Mouse (Mus musculus): ENCODE results near the gene Mrps5. TPM values are rescaled to one million over a fixed set of nuclear protein-coding genes. Genes with fewer than 3 reads are reported as not detected.

Gene Mrps5
- total and polyA plus RNA-seq, 3 experiments: 124 to 1,057 (median 124) TPM

DNA sequence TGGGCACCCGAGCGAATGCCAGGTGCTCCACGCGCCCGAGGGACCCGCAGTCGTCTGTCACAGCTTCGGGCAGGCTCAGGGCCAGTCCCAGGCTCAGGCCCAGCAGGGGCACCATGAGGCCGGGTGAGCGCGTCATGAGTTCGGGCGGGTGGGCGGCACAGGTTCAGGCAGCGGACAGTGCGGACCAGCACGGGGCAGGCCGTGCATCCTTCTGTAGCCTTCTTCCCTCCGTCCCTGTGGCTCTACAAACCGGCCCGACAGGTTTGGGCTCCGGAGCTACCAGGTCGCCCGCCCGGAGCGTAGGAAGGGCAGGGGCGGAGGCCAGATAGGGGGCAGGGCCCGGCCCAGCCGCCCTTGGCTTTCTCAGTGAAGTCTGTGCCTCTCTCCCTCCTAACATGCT lies 45.8 kb upstream of the Mrps5 start, which contains the start of gene Prom2:
TSS of gene Prom2 (minus strand) at position 283 of the 400 bp plus-strand sequence.
- Histone ChIP-seq H3K4me3 (ENCODE audit: control insufficient read depth in 1 of 2, insufficient read depth in 1 of 2, low read depth in 2 of 2, low read length in 2 of 2) (no peak within 1 kb of the TSS), H3K27ac (ENCODE audit: control insufficient read depth, low read depth, low read length) (no peak within 1 kb of the TSS), H3K79me2 (ENCODE audit: control insufficient read depth, insufficient read depth, low read length, poor library complexity) (no peaks in the 10 kb centered on the region), H3K27me3 (ENCODE audit: control insufficient read depth in 1 of 2, insufficient read depth in 2 of 2, low read length in 2 of 2) (no peaks in the 10 kb centered on the region; a peak in 2 of 4 replicates), H3K9me3 (replicated peaks; ENCODE audit: insufficient read depth, low read length) (no peaks in the 10 kb centered on the region), H3K9ac (ENCODE audit: control insufficient read depth, low read depth, low read length, poor library complexity, severe bottlenecking) (no peak within 1 kb of the TSS), H3K4me1 (ENCODE audit: control insufficient read depth in 1 of 2, insufficient read depth in 2 of 2, low read length in 2 of 2) (no peaks in the 10 kb centered on the region), H3K36me3 (ENCODE audit: control insufficient read depth in 1 of 2, insufficient read depth in 2 of 2, low read length in 2 of 2) (no peaks in the 10 kb centered on the region)
- TF ChIP-seq KAT2A (conservative IDR thresholded peaks at IDR 0.05; ENCODE audit: low read depth, low read length): no peak
- TF ChIP-seq EP300 (IDR thresholded peaks at IDR 0.05; ENCODE audit: low read depth in 1 of 2, low read length in 2 of 2): no peak
- TF ChIP-seq CHD1 (IDR thresholded peaks at IDR 0.05; ENCODE audit: low read depth, low read length): no peak
- TF ChIP-seq GATA1 (IDR thresholded peaks at IDR 0.05; ENCODE audit: low read depth, low read length): no peak
- TF ChIP-seq TAL1 (IDR thresholded peaks at IDR 0.05; ENCODE audit: low read length): no peak
- no peak for TF ChIP-seq POLR2A (IDR thresholded peaks at IDR 0.05; ENCODE audit: control insufficient read depth in 1 of 2, insufficient read depth in 1 of 2, low read depth in 1 of 2, low read length in 2 of 2, poor library complexity in 1 of 2)
- TF ChIP-seq ZKSCAN1 (IDR thresholded peaks at IDR 0.05; ENCODE audit: low read depth, low read length): no peak
- no peak for TF ChIP-seq ZC3H11A (IDR thresholded peaks at IDR 0.05; ENCODE audit: low read depth, low read length)
- no peak for TF ChIP-seq JUND (IDR thresholded peaks at IDR 0.05; ENCODE audit: low read depth, low read length)
- no peak for TF ChIP-seq NRF1 (IDR thresholded peaks at IDR 0.05; ENCODE audit: insufficient read depth, low read depth, low read length, poor library complexity, severe bottlenecking)
- no peak for DNase-seq (ENCODE audit: low read depth, low spot score)

DNA sequence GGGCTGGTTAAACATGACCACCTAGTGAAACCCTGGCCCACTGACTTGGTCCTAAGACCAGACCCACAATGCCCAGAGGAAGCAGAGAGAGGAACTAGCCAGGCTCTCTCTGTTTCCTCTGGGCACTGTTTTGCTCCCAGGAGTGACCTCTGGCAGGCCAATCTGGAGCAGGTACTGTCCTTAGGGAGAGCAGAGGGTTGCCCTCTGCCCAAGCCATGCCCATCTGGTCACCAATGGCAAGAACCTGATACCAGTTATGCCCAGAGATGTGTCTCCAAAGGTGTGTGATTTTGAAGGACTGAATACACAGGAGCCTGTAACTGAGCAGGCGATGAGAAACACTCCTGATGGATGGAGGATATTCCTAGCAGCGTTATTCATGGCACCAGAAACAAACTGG lies 45.3 kb upstream of the Mrps5 start:
- Histone ChIP-seq H3K4me3 (ENCODE audit: control insufficient read depth in 1 of 2, insufficient read depth in 1 of 2, low read depth in 2 of 2, low read length in 2 of 2) (no peak overlapping the region), H3K9me3 (replicated peaks; ENCODE audit: insufficient read depth, low read length) (no peaks in the 10 kb centered on the region), H3K4me1 (ENCODE audit: control insufficient read depth in 1 of 2, insufficient read depth in 2 of 2, low read length in 2 of 2) (no peaks in the 10 kb centered on the region), H3K79me2 (ENCODE audit: control insufficient read depth, insufficient read depth, low read length, poor library complexity) (no peaks in the 10 kb centered on the region), H3K27ac (ENCODE audit: control insufficient read depth, low read depth, low read length) (no peak overlapping the region), H3K9ac (ENCODE audit: control insufficient read depth, low read depth, low read length, poor library complexity, severe bottlenecking) (no peak overlapping the region), H3K36me3 (ENCODE audit: control insufficient read depth in 1 of 2, insufficient read depth in 2 of 2, low read length in 2 of 2) (no peaks in the 10 kb centered on the region), H3K27me3 (ENCODE audit: control insufficient read depth in 1 of 2, insufficient read depth in 2 of 2, low read length in 2 of 2) (no peaks in the 10 kb centered on the region; a peak in 2 of 4 replicates)
- no peak for DNase-seq (ENCODE audit: low read depth, low spot score)
- TF ChIP-seq USF1 (IDR thresholded peaks at IDR 0.05; ENCODE audit: low read depth, low read length) (no peak), POLR2AphosphoS2 (IDR thresholded peaks at IDR 0.05; ENCODE audit: low read length) (no peak), NELFE (IDR thresholded peaks at IDR 0.05; ENCODE audit: low read depth, low read length) (no peak), RCOR1 (IDR thresholded peaks at IDR 0.05; ENCODE audit: low read depth, low read length) (no peak), POLR2A (IDR thresholded peaks at IDR 0.05; ENCODE audit: control insufficient read depth in 1 of 2, insufficient read depth in 1 of 2, low read depth in 1 of 2, low read length in 2 of 2, poor library complexity in 1 of 2) (no peak), KAT2A (conservative IDR thresholded peaks at IDR 0.05; ENCODE audit: low read depth, low read length) (no peak), MAZ (IDR thresholded peaks at IDR 0.05; ENCODE audit: low read depth, low read length) (no peak)

All from MEL (cell line).